Mouse (Mus musculus) G1E (cell line): ENCODE results near the gene Adamts7.

ENCODE experiments used
- CTCF ChIP-seq: IDR thresholded peaks from 2 replicates; pipeline ENCODE4 v1.5.1; 2012; ENCODE audit warnings: low read depth, low read length, inconsistent platforms, mixed read lengths
- GATA1 ChIP-seq: IDR thresholded peaks from 2 replicates; pipeline ENCODE4 v1.6.1; 2012; ENCODE audit warnings: borderline replicate concordance, low read length, inconsistent platforms, mixed read lengths

GRCm38 (mm10) chr9:90197116-90197665 is 34.3 kb downstream of the Adamts7 start:
- TF ChIP-seq CTCF (no peak), GATA1 (no peak)
